Mouse (Mus musculus) stomach, embryonic 14.5 days (tissue): ENCODE data around the gene Hras. TPM values are rescaled to one million over a fixed set of nuclear protein-coding genes. Genes with fewer than 3 reads are reported as not detected.

Source experiments
- ATAC-seq: fragments of 200-750 bp; cut with Nextera tagmentation; 2 replicates; pipeline ENCODE4 v1.8.0; 2017; ENCODE audit warnings: low read depth, moderate TSS enrichment; ENCODE audit not compliant: insufficient number of reproducible peaks, insufficient read depth, low FRiP score
- H3K27ac ChIP-seq: fragments of 300-500 bp; sonication (generic); 2 replicates; pipeline ENCODE4 v1.5.1; 2014; ENCODE audit warnings: mild to moderate bottlenecking, low read length, moderate library complexity, mixed read lengths
- H3K27me3 ChIP-seq: fragments of 300-500 bp; sonication (generic); 2 replicates; pipeline ENCODE4 v1.6.1; 2014; ENCODE audit warnings: low read length, control low read depth, mixed read lengths; ENCODE audit not compliant: control insufficient read depth, insufficient read depth
- H3K36me3 ChIP-seq: fragments of 300-500 bp; sonication (generic); 2 replicates; pipeline ENCODE4 v1.6.1; 2014; ENCODE audit warnings: mild to moderate bottlenecking, control low read depth, low read length, moderate library complexity, mixed read lengths; ENCODE audit not compliant: control insufficient read depth, insufficient read depth
- H3K4me1 ChIP-seq: fragments of 300-500 bp; sonication (generic); 2 replicates; pipeline ENCODE4 v1.6.1; 2014; ENCODE audit warnings: low read length, control low read depth, mixed read lengths; ENCODE audit not compliant: control insufficient read depth, insufficient read depth
- H3K4me2 ChIP-seq: fragments of 300-500 bp; sonication (generic); replicated peaks from 2 replicates; pipeline ENCODE4 v1.6.1; 2014; ENCODE audit warnings: low read depth, low read length, control low read depth
- H3K4me3 ChIP-seq: fragments of 300-500 bp; sonication (generic); 2 replicates; pipeline ENCODE4 v1.5.1; 2014; ENCODE audit warnings: low read depth, low read length, control low read depth
- H3K9ac ChIP-seq: fragments of 300-500 bp; sonication (generic); replicated peaks from 2 replicates; pipeline ENCODE4 v1.6.1; 2014; ENCODE audit warnings: low read depth, mild to moderate bottlenecking, control low read depth, low read length, moderate library complexity, mixed read lengths
- H3K9me3 ChIP-seq: fragments of 300-500 bp; sonication (generic); 2 replicates; pipeline ENCODE4 v1.6.1; 2016; ENCODE audit warnings: low read depth, low read length, control low read depth; ENCODE audit not compliant: control insufficient read depth
- WGBS: fragments of 180-500 bp; shearing (Covaris S2); extraction: QIAGEN DNeasy Blood & Tissue Kit; methylation state at CpG from one replicate; pipeline ENCODE4 v1.1.7; 2014; 5-methylcytosine and 5-hydroxymethylcytosine counted together
- polyA plus RNA-seq: library from polyadenylated mRNA; unstranded; fragments of >200 nt; fragmentation: Nextera tagmentation; extraction: Ambion mirVana; gene quantifications from 2 replicates; pipeline ENCODE4 v1.2.1, GENCODE M21; 2014

Gene Hras
- polyA plus RNA-seq, 1 experiment from 2014 or later, result 79.4 TPM

- Histone ChIP-seq H3K4me2 (peak overlapping the region; percentile 27; the same call in 1 of the 2 replicates), H3K4me3 (no peak overlapping the region), H3K9me3 (no peaks in the 10 kb centered on the region), H3K27me3 (no peaks in the 10 kb centered on the region), H3K27ac (peak overlapping the region; percentile 85), H3K36me3 (peaks cover 8% of the 10 kb centered on the region), H3K9ac (no peak overlapping the region), H3K4me1 (peaks cover 31% of the 10 kb centered on the region)
- ATAC-seq, result no peak
- 80% methylated on average over 4 of the region's 4 CpGs for WGBS
Observed at GRCm38 (mm10) chr7:141222696-141223215, 29.0 kb upstream of the Hras start.

DNA sequence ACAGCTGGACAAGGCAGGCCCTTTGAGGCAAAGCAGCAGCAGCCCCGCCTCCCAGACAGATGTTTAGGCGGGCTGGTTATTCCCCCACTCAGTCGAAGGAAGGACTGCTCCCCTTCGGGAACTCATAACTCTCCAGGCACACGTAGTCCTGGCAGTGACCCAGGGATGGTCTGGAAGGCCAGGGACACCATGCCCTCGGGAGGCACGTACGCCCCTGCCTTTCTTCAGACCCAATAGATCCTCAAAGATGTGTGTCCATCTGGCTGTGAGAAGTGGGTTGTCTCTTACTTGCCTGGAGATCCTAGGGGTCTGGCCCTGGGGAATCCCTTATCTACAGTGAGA is 28.3 kb upstream of the Hras start:
- H3K4me2 ChIP-seq, result peak overlapping the region; percentile 27
- H3K9me3 ChIP-seq, result no peaks in the 10 kb centered on the region
- peak overlapping the region; percentile 85 for H3K27ac ChIP-seq
- H3K27me3 ChIP-seq, result no peaks in the 10 kb centered on the region
- peaks cover 38% of the 10 kb centered on the region for H3K4me1 ChIP-seq
- ATAC-seq, result no peak
- H3K4me3 ChIP-seq, result peak overlapping the region; percentile 63; the same call in 1 of the 2 replicates
- H3K36me3 ChIP-seq, result peaks cover 8% of the 10 kb centered on the region
- 6% methylated on average over 8 of the region's 8 CpGs for WGBS
- no peak overlapping the region; the same call in 1 of the 2 replicates for H3K9ac ChIP-seq

DNA sequence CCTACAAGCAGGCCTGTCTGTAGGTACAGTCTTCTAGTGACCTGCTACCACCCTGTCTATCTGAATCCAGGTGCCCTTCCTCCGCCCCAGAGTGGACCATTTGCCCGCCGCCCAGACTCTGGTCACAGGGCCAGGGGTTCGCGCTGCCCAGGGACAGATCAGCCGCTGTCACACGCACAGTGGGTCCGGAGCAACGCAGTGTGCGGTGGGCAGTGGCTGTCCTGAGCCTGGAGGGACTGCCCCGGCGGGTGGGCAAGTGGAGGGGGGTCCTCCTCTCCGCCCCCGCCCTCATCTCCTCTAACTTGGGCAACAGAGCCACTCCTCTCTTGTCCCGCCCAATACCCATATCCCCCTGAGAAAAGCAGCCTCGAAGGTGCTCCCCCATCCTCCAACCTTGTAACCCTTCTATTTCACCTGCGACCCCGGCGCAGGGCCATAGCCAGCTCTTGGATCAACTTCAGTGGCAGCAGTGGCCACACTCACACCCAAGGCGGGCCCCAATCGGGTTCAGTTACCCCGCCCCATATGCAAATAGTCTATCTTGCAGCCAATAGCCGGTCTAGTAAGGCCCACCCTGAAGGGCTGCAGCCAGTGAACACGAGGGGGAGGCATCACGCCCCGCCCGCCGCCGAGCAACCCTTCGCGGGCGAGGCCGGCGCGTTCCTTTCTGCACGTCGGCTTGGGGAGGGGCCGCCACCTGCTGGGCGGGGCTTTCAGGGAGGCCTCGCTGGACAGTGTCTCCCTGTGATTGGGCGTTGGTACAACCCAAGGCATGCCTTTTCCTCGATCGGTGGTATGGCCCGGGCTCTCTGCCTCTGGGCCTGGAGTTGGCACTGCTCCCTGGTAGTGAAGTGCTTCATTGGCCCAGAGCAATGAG is 27.7 kb upstream of the Hras start:
- 3% methylated on average over 44 of the region's 44 CpGs for WGBS
- Histone ChIP-seq H3K4me2 (peak overlapping the region; percentile 93), H3K27me3 (no peaks in the 10 kb centered on the region), H3K27ac (peak overlapping the region; percentile 85), H3K4me1 (peaks cover 42% of the 10 kb centered on the region), H3K36me3 (peaks cover 8% of the 10 kb centered on the region), H3K4me3 (peak overlapping the region; percentile 63), H3K9me3 (no peaks in the 10 kb centered on the region), H3K9ac (peak overlapping the region; percentile 78)
- peak; percentile 97 for ATAC-seq

DNA sequence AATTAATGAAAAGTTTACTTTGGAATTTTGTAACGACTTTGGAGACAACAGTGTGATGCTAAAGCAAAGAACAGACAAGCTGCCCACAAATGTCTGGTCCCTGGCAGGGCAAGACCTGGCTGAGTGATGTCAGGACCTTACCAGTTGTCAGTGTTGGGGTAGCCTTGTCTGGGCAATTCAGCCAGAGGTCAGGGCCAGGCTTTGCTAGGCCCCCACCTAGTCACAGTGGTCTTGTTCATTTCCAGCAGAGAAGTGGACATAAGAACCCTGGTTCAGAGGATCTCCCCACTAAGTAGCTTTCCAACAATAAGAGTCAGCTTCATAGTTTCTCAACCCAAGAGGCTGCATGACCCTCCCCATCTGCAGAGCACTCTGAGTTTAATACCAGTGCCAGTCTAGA is 26.6 kb upstream of the Hras start:
- Histone ChIP-seq H3K4me2 (peak overlapping the region; percentile 93), H3K9ac (0 out of 2 replicates have a peak overlapping the region, but pooled peaks have one; percentile 78), H3K4me3 (peak overlapping the region; percentile 63; the same call in 1 of the 2 replicates), H3K27me3 (no peaks in the 10 kb centered on the region), H3K9me3 (no peaks in the 10 kb centered on the region), H3K36me3 (peaks cover 8% of the 10 kb centered on the region), H3K4me1 (peaks cover 46% of the 10 kb centered on the region), H3K27ac (peak overlapping the region; percentile 85; the same call in 1 of the 2 replicates)
- WGBS, result 69% methylated on average over 1 of the region's 1 CpGs
- ATAC-seq, result no peak

- WGBS, result 85% methylated on average over 1 of the region's 1 CpGs
- peaks cover 8% of the 10 kb centered on the region for H3K36me3 ChIP-seq
- peaks cover 46% of the 10 kb centered on the region for H3K4me1 ChIP-seq
- H3K27ac ChIP-seq, result no peak overlapping the region
- no peak overlapping the region for H3K9ac ChIP-seq
- no peak overlapping the region for H3K4me2 ChIP-seq
- ATAC-seq, result no peak
- no peaks in the 10 kb centered on the region for H3K9me3 ChIP-seq
- no peaks in the 10 kb centered on the region for H3K27me3 ChIP-seq
- H3K4me3 ChIP-seq, result no peak overlapping the region
Observed at GRCm38 (mm10) chr7:141219558-141220099, 25.8 kb upstream of the Hras start.

GRCm38 (mm10) chr7:141218557-141219133 is 24.8 kb upstream of the Hras start:
- WGBS, result 77% methylated on average over 5 of the region's 5 CpGs
- Histone ChIP-seq H3K9me3 (no peaks in the 10 kb centered on the region), H3K27ac (peak overlapping the region; percentile 27; the same call in 1 of the 2 replicates), H3K9ac (no peak overlapping the region), H3K36me3 (peaks cover 8% of the 10 kb centered on the region), H3K27me3 (no peaks in the 10 kb centered on the region), H3K4me2 (peak overlapping the region; percentile 8; the same call in 1 of the 2 replicates), H3K4me3 (no peak overlapping the region), H3K4me1 (peaks cover 46% of the 10 kb centered on the region)
- no peak for ATAC-seq

- Histone ChIP-seq H3K9ac (no peak overlapping the region), H3K4me1 (peaks cover 46% of the 10 kb centered on the region)
Observed at GRCm38 (mm10) chr7:141218141-141218540, 24.3 kb upstream of the Hras start.

GRCm38 (mm10) chr7:141217343-141218013 is 23.7 kb upstream of the Hras start:
- 0 out of 2 replicates have a peak overlapping the region, but pooled peaks have one; percentile 8 for H3K27ac ChIP-seq
- 86% methylated on average over 17 of the region's 17 CpGs for WGBS
- H3K9me3 ChIP-seq, result no peaks in the 10 kb centered on the region
- H3K4me3 ChIP-seq, result peak overlapping the region; percentile 74
- H3K4me2 ChIP-seq, result peak overlapping the region; percentile 85
- peaks cover 43% of the 10 kb centered on the region for H3K4me1 ChIP-seq
- no peak for ATAC-seq
- H3K27me3 ChIP-seq, result no peaks in the 10 kb centered on the region
- peaks cover 8% of the 10 kb centered on the region for H3K36me3 ChIP-seq
- H3K9ac ChIP-seq, result no peak overlapping the region; the same call in 1 of the 2 replicates

More at GRCm38 (mm10) chr7:141218141-141218540, 24.3 kb upstream of the Hras start:
- Histone ChIP-seq H3K36me3 (peaks cover 8% of the 10 kb centered on the region), H3K9me3 (no peaks in the 10 kb centered on the region), H3K27me3 (no peaks in the 10 kb centered on the region), H3K4me3 (no peak overlapping the region), H3K4me2 (peak overlapping the region; percentile 14), H3K27ac (no peak overlapping the region)
- no peak for ATAC-seq
- WGBS, result 74% methylated on average over 3 of the region's 3 CpGs
